Comparison of ENCODE assay signal across 10 mouse cellular contexts in the genomic region with DNA sequence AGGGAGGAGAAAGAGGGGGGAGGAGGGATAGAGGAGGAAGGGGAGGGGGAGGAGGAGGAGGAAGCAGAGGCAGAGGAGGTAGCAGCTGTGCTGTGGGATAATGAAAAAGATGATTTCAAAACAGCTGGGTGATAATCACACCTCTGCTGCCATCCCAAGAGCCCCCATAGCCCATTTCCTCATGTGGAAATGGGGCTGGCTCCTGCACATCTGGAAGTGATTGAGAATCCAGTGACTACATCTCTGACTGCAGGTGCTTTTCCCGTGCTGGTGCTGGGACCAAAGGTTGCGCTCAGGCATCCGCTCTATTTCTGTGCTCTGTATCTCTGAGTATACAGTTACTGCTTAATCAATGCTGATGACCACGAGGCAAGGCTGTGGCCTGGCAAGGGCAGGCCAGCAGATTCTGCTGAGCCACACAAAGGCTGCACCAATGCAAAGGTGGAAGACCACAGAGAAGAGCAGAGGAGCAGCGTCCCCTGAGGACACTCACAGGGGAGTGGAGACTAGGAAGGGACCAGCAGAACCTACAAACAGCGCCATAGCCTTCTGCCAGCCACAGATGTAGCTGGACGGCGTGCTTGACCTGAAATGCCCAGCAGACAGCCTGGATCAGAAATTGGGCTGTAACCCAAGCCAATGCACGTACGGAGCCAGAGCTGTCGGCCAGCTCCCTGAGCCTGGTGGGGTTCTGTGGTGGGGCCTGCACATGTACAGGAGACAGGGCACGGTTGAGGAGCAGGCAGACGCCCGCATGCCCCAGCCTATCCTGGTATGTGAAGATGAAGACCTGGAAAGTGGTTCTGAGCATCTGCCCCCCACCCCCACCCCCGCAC.
A peak's percentile ranks its signal among the peaks of the same experiment; 100 is the strongest.
DNase-seq lines count a peak whose midpoint lies in the region; ATAC-seq lines count a peak whose summit lies in the region.
"Had no signal": no experiment of that assay in that cellular context is flagged by ENCODE, and none has a peak within 500 bp of the region (broad histone marks: within the 10 kb centered on the region; RNA-seq: fewer than 3 reads in every experiment).

No protein-coding gene starts in this region.

- intact Hi-C loops in heart, postnatal 25 days (cut with DNase I) = no loop called here

- H3K9me3 ChIP-seq in forebrain, embryonic 14.5 days (replicated peaks; ENCODE audit: control insufficient read depth, low read length) = no peaks in the 10 kb centered on the region
- no peaks in the 10 kb centered on the region for H3K9me3 ChIP-seq in forebrain, embryonic 12.5 days
- H3K9me3 ChIP-seq in embryonic facial prominence, embryonic 11.5 days (replicated peaks; ENCODE audit: control insufficient read depth, low read length) = no peaks in the 10 kb centered on the region
- H3K9me3 ChIP-seq: megakaryocyte, embryonic 14.5 days had no signal

- H3K4me1 ChIP-seq in forebrain, embryonic 14.5 days (ENCODE audit: control insufficient read depth, insufficient read depth, low read length) = no peaks in the 10 kb centered on the region; the same call in 1 of the 2 replicates
- no peaks in the 10 kb centered on the region; the same call in 1 of the 2 replicates for H3K4me1 ChIP-seq in forebrain, embryonic 12.5 days
- H3K4me1 ChIP-seq in embryonic facial prominence, embryonic 11.5 days (ENCODE audit: control insufficient read depth, insufficient read depth, low read length) = peaks cover 2% of the 10 kb centered on the region; the same call in 1 of the 2 replicates

- WGBS in forebrain, embryonic 14.5 days = 86% methylated on average over 15 of the region's 15 CpGs
- WGBS in forebrain, embryonic 12.5 days = 86% methylated on average over 15 of the region's 15 CpGs
- WGBS in embryonic facial prominence, embryonic 11.5 days = 53% methylated on average over 15 of the region's 15 CpGs

- DNase-seq in forebrain, embryonic 14.5 days (ENCODE audit: low spot score) = no peak
- DNase-seq in embryonic facial prominence, embryonic 11.5 days (ENCODE audit: low spot score) = peak; percentile 79
- DNase-seq in heart, postnatal 25 days (ENCODE audit: low spot score) = peak; percentile 33
- DNase-seq in right cerebral cortex, postnatal 25 days = no peak
- DNase-seq in kidney, postnatal 36 days = no peak
- DNase-seq in c-Kit-positive CD71-positive TER-119-positive erythroid progenitor cells, embryonic 14.5 days (ENCODE audit: low spot score) = no peak

- no peaks in the 10 kb centered on the region for H3K36me3 ChIP-seq in forebrain, embryonic 14.5 days (ENCODE audit: control insufficient read depth, insufficient read depth, low read length)
- H3K36me3 ChIP-seq in forebrain, embryonic 12.5 days (replicated peaks) = no peaks in the 10 kb centered on the region
- H3K36me3 ChIP-seq in embryonic facial prominence, embryonic 11.5 days (replicated peaks; ENCODE audit: control insufficient read depth, insufficient read depth, low read depth, low read length) = no peaks in the 10 kb centered on the region

- H3K27me3 ChIP-seq in forebrain, embryonic 14.5 days (replicated peaks; ENCODE audit: control insufficient read depth, insufficient read depth, low read length) = no peaks in the 10 kb centered on the region
- H3K27me3 ChIP-seq in forebrain, embryonic 12.5 days = no peaks in the 10 kb centered on the region
- no peaks in the 10 kb centered on the region for H3K27me3 ChIP-seq in embryonic facial prominence, embryonic 11.5 days (ENCODE audit: control insufficient read depth, insufficient read depth, low read length)

- H3K27ac ChIP-seq in forebrain, embryonic 14.5 days (ENCODE audit: low read depth, low read length) = no peak overlapping the region
- no peak overlapping the region for H3K27ac ChIP-seq in forebrain, embryonic 12.5 days
- no peak overlapping the region for H3K27ac ChIP-seq in embryonic facial prominence, embryonic 11.5 days (replicated peaks; ENCODE audit: low read depth, low read length)

- peak; percentile 34; the same call in 1 of the 2 replicates for ATAC-seq in forebrain, embryonic 14.5 days
- no peak for ATAC-seq in forebrain, embryonic 12.5 days (ENCODE audit: low FRiP score)
- ATAC-seq in cerebellum, adult (ENCODE audit: insufficient number of reproducible peaks, low FRiP score, low TSS enrichment) = peak; percentile 29
- ATAC-seq in embryonic facial prominence, embryonic 11.5 days (replicated peaks; ENCODE audit: insufficient number of reproducible peaks, low FRiP score, low TSS enrichment, low read depth) = no peak

- H3K4me3 ChIP-seq in forebrain, embryonic 14.5 days (ENCODE audit: low read depth, low read length) = no peak overlapping the region
- H3K4me3 ChIP-seq in forebrain, embryonic 12.5 days (replicated peaks) = no peak overlapping the region
- H3K4me3 ChIP-seq in embryonic facial prominence, embryonic 11.5 days (ENCODE audit: low read depth, low read length) = no peak overlapping the region
- H3K4me3 ChIP-seq: megakaryocyte, embryonic 14.5 days had no signal

- H3K9ac ChIP-seq in forebrain, embryonic 14.5 days (ENCODE audit: low read length) = no peak overlapping the region
- no peak overlapping the region for H3K9ac ChIP-seq in forebrain, embryonic 12.5 days
- no peak overlapping the region for H3K9ac ChIP-seq in embryonic facial prominence, embryonic 11.5 days (replicated peaks; ENCODE audit: low read length)

- H3K4me2 ChIP-seq in forebrain, embryonic 14.5 days (ENCODE audit: low read length) = no peak overlapping the region
- H3K4me2 ChIP-seq in forebrain, embryonic 12.5 days = no peak overlapping the region
- H3K4me2 ChIP-seq in embryonic facial prominence, embryonic 11.5 days (ENCODE audit: low read depth, low read length) = no peak overlapping the region
- H3K4me2 ChIP-seq: liver, embryonic 11.5 days had no signal

Comparison
In these comparisons a context has a peak if more than half of its experiments do, and no peak if none do; other contexts are left out.
1. ATAC-seq: peak in forebrain, embryonic 14.5 days (single experiment) and cerebellum, adult (single experiment); none in forebrain, embryonic 12.5 days (single experiment) and embryonic facial prominence, embryonic 11.5 days (single experiment).
2. DNase-seq: peak in embryonic facial prominence, embryonic 11.5 days (single experiment) and heart, postnatal 25 days (single experiment); none in forebrain, embryonic 14.5 days (single experiment), right cerebral cortex, postnatal 25 days (single experiment), kidney, postnatal 36 days (0 of 2) and c-Kit-positive CD71-positive TER-119-positive erythroid progenitor cells, embryonic 14.5 days (single experiment).